Mouse (Mus musculus) myocyte (in vitro differentiated cells): Measurements from ENCODE around the gene Smco3.

Experiments
- MYOG ChIP-seq, 3 experiments: IDR thresholded peaks; one replicate each; pipeline ENCODE4 v1.6.1; 2011; ENCODE audit warnings: control low read depth in 2 of 3, low read depth in 2 of 3, mild to moderate bottlenecking in 2 of 3; ENCODE audit not compliant: insufficient read length in 2 of 3, control insufficient read depth in 1 of 3, insufficient read depth in 1 of 3
- POLR2A ChIP-seq: IDR thresholded peaks from one replicate; pipeline ENCODE4 v1.6.1; 2011; ENCODE audit warnings: low read depth, mild to moderate bottlenecking, control low read depth, moderate library complexity; ENCODE audit not compliant: insufficient read length
- POLR2AphosphoS2 ChIP-seq: IDR thresholded peaks from one replicate; pipeline ENCODE4 v1.6.1; 2011; ENCODE audit warnings: low read depth, control low read depth; ENCODE audit not compliant: insufficient read length
- SRF ChIP-seq: IDR thresholded peaks from one replicate; pipeline ENCODE4 v1.6.1; 2011; ENCODE audit warnings: low read depth; ENCODE audit not compliant: control insufficient read depth, insufficient read length
- TCF12 ChIP-seq: IDR thresholded peaks from one replicate; pipeline ENCODE4 v1.6.1; 2011; ENCODE audit warnings: mild to moderate bottlenecking, control low read depth; ENCODE audit not compliant: poor library complexity, insufficient read depth, severe bottlenecking

DNA sequence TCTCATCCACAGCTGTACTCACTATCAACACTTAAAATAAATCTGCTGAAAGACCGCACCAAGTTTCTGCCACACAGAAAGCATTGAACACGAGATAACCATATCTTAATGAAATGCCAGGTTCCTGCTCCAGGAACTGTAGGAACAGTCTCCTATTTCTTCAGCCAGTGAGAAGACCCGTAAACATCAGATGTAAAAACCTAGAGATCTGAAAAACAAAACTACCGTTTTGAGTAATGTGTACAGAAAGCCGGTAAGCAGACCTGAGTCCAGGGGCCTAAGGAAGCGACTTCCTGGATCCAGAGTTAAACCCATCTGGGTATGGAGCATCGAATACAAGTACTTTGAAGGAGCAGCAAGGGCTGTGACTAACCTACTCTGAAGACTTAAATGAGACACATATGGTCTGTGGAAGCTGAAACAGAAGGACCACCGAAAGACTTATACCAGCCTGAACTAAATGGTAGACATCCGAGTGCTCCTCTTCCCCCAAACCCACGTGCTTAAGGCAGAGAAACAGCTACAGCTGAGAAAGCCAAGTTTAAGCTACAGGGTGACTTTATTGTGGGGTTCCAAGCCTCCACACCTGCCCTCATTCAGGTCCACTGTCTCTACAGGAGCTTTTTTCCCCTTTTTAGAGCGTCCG, 32.0 kb downstream of the Smco3 start:
- TF ChIP-seq POLR2A (no peak), SRF (no peak), POLR2AphosphoS2 (no peak), TCF12 (no peak), MYOG (IDR thresholded peaks at IDR 0.05; ENCODE audit: control insufficient read depth in 1 of 3, insufficient read depth in 1 of 3, insufficient read length in 2 of 3, low read depth in 2 of 3) (no peak)
